18 mouse cellular contexts compared by ENCODE assay signal in genomic region chr14:78331368-78331767, GRCm38 (mm10). TPM values are rescaled to one million over a fixed set of nuclear protein-coding genes. Genes with fewer than 3 reads are reported as not detected.
"Had no signal": no experiment of that assay in that cellular context is flagged by ENCODE, and none has a peak within 500 bp of the region (broad histone marks: within the 10 kb centered on the region; RNA-seq: fewer than 3 reads in every experiment).

No protein-coding gene starts in this region.

- H3K4me2 ChIP-seq: liver, embryonic 13.5 days; midbrain, embryonic 13.5 days had no signal

- H3K9me3 ChIP-seq: liver, embryonic 13.5 days; megakaryocyte, embryonic 14.5 days; midbrain, embryonic 10.5 days; midbrain, embryonic 13.5 days had no signal

- DNase-seq: kidney, postnatal 25 days; layer of hippocampus, postnatal 36 days; liver, embryonic 13.5 days; lung, adult 2 months; thymus, adult 2 months; thymus, postnatal 14 days; thymus, postnatal 4 days had no signal

- H3K36me3 ChIP-seq: liver, embryonic 13.5 days; midbrain, embryonic 10.5 days; midbrain, embryonic 13.5 days had no signal

- H3K27ac ChIP-seq: kidney, postnatal 0 days; left cerebral cortex, adult 2 months; liver, embryonic 13.5 days; midbrain, embryonic 10.5 days; midbrain, embryonic 13.5 days; stomach, postnatal 0 days had no signal

- ATAC-seq: midbrain, embryonic 13.5 days; midbrain, embryonic 16.5 days had no signal

- H3K27me3 ChIP-seq: liver, embryonic 13.5 days; midbrain, embryonic 13.5 days had no signal

- H3K9ac ChIP-seq: liver, embryonic 13.5 days; midbrain, embryonic 13.5 days had no signal

- H3K4me1 ChIP-seq: liver, embryonic 13.5 days; midbrain, embryonic 10.5 days; midbrain, embryonic 13.5 days had no signal

- H3K4me3 ChIP-seq: left cerebral cortex, adult 2 months; liver, embryonic 13.5 days; midbrain, embryonic 10.5 days; midbrain, embryonic 13.5 days had no signal

RNA-seq across cellular contexts. Expression of gene Tnfsf11, which starts 23.5 kb away (rescaled TPM):
- total RNA-seq: layer of hippocampus, postnatal 36 days; left cerebral cortex, adult 2 months; left cerebral cortex, postnatal 36 days; monocyte, adult 5-6 weeks had no signal
- polyA plus RNA-seq: limb, embryonic 11.5 days; liver, adult 2 months; midbrain, embryonic 10.5 days; midbrain, embryonic 16.5 days; stomach, postnatal 0 days had no signal
